Mouse (Mus musculus) frontal cortex, adult 2 months (tissue): Measurements from ENCODE around the gene Glp2r. TPM values are rescaled to one million over a fixed set of nuclear protein-coding genes. Genes with fewer than 3 reads are reported as not detected.
A peak's percentile ranks its signal among the peaks of the same experiment; 100 is the strongest.

Experiments
- DNase-seq, 2 experiments: peaks; one replicate each; pipeline ENCODE4 v3.0.0; 2022; ENCODE audit warnings: low spot score in 1 of 2; ENCODE audit errors: extremely low spot score in 1 of 2
- polyA plus RNA-seq: library from polyadenylated mRNA; depleted of rRNA; stranded (reverse); fragments of >200 nt; gene quantifications from 2 replicates; pipeline ENCODE4 v1.2.3, GENCODE M21; 2012

Gene Glp2r
- polyA plus RNA-seq, 1 experiment = 0.28 TPM

DNA sequence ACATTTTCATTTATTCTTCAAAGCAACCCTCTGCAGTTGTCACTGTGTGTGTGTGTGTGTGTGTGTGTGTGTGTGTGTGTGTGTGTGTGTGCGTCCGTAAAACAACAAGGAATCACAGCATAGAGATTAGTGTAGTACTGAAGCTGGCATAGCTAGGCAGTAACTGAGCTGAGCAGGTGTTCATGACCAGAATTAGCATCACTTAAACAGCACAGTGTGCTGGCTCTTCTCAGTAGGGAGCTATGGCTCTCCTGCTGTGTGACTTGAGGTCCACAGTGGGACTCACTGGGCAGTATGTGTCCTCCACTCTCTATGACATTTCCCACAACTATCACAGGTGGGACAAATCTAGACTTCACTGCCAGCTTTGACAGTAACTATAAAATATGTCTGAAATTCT lies 39.9 kb downstream of the Glp2r start:
- DNase-seq = no peak

GRCm38 (mm10) chr11:67728726-67729125 lies 42.2 kb downstream of the Glp2r start:
- DNase-seq = no peak

DNA sequence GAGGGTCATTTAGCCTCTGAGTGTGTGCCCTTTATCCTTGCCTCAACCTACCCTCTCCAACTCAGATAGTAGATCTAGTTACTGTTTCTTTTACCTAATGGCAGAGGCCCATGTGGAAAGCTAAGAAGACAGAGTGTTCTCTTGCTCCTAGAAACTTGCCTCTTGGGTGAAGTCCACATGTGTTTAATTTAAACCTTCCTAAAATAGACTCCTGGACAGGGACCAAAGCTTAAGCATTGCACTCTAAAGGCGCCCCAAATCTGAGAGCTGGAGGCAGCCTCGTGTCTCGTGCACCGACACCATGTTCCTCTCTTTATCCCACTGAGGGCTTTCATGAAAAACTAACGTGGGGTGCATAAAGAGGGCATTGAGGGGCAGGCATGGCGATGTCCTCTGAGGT lies 43.9 kb downstream of the Glp2r start:
- DNase-seq = peak; percentile 41 to 57

DNA sequence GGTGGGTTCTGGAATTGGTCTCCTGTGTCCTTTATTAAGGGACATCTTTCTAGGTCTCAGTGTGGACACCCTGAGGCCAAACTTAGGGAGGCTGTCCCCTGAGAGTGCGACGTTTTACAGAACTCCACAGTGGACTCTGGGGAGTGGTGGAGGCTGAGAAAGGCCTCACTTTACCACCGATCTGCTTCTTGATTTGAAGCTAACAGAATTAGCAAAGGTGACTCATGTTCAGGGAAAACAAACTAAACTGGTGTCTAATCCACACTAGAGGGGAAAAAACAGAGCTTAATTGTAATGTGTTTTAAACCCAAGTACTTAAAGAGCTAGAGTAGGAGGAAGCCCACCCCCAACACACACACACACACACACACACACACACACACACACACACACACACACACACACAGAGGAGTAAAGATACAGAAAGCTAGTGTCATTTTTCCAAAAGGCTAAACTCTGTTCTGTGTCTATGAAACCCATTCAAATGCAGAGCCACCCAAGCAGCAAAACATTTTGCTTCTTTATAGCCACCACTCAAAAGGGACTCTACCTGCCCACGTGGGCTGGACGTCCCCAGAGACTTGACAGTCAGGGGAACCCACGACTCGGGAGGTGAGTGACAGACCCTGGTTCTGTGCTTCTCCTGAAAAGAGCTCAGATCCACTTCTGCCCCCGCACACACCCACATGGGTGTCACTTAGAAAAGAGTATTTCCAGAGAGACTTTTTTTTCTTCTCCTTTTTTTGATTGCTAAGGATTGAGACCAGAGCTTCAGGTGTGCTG lies 47.5 kb downstream of the Glp2r start:
- DNase-seq = peak; percentile 67 to 71

DNA sequence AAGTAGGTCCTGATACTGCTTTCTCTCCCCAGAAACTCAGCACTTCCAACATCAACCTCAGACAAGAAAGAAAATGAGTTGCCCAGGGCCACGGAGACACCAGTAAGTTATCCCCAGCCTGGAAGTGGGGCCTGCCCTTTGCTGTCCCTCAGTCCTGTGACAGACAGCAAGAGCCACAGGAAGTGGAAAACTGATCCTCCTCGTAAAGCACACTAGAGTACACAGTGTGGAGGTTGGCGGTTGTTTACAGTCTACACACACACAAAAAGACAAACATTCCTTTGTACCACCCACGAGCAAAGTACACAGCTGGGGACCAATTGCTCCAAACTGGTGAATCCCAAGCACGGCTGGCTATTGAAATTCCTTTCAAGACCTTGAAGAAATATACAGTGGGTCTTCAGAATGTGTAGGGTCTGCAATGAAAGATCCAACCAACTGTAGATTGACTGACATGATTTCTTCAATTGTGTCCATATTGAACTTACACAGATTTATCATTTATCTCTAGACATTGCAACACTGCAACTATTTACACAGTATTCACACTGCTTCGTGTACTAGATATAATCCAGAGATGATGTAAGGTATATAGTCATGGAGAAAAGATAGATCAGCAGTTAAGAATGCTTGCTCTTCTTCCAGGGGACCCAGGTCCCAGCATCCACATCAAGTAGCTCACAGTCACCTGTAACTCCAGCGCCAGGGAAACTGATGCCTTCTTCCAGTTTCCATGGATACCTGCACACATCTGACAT lies 48.4 kb downstream of the Glp2r start:
- no peak for DNase-seq

- no peak for DNase-seq
These were observed 49.5 kb downstream of the Glp2r start for GRCm38 (mm10) chr11:67721485-67721884.

DNA sequence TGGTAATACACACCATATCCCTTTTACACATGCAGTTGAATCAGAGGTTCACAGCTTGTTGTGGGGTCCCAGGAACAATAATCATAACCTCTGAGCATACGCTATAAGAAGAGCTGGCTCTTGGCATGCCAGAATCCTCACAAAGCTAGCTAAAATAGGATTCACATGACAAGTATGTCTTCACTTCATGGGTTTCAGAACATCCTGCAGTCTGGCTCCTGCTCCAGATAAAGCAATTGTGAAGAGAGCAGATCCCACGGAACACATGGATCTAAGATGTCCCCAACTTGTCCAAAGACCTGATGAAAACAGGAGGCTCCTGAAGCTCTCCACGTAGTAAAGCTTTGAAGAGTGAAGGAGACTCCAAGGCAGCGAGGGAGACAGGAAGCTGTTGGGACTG lies 55.6 kb downstream of the Glp2r start:
- DNase-seq = no peak

DNA sequence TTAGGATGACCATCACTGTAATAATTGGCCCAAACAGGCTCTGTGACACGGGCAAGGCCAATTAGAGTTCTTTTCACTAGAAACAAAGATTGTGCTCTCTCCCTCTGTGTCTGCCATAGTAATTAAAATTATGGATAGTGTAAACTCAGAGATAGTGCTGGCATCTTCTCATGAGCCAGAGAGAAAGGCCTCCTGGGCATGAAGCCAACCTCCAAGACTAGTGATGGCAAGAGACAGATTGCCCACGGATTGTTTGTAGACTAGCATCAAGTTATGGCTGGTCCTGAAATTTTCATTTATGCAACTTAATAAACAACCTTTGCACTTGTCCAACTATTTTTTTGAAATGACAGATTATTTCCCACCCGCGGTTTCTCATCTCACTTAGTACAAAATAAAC lies 58.0 kb downstream of the Glp2r start:
- DNase-seq = peak in 1 of 2 experiments; percentile 65

DNA sequence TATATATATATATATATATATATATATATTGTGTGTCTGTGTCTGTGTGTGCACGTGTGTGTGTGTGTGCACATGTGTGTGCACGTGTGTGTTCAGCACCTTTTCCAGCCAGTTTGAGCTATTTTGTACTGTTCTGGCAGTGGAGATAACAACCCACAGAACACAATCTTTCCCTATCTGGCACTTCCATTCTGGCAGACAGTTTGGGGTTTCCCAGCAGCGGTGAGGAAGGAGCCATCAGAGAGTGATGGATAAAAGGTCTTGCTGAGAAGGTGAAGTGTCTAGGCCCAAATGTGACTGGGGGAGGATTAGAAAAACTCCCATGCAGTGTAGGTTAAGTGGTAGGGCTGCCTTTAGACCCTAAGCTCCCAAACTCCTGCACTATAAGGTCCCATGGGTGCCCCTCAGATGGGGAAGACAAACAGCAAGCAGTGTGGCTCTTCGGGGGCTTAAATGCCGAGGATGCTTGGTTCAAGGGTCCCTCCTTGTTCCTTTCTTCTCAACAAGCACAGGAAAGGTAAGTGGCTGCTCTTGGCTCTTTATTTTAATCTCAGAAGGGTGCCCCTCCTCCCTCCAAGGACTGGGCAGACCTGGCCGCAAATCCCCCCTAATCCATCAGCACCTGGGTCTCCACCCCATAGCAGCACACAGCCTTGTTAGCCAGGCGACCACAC lies 76.1 kb downstream of the Glp2r start, which contains the start of gene Rcvrn:
Rcvrn (plus strand) TSS at position 624 of the 674 bp plus-strand sequence.
- no peak for DNase-seq

DNA sequence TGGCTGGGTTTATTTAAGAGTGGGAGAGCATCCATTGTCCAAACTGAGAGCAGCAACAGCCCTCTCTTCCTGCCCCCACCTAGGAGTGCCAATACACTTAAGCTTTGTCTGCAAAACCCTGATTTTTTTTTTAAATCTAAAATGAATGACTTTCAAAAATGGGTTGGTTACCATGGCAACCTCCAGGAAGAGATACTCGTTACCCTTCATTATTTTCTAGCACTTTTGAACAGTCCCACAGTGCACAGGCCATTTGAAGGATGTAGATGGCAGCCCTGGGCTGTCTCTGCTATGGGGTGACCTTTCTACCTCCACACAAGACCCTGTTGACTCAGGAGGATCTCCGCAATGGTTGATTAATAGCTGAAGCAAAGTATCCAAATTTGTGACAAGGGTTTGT lies 84.8 kb downstream of the Glp2r start:
- DNase-seq = peak in 1 of 2 experiments; percentile 58

DNA sequence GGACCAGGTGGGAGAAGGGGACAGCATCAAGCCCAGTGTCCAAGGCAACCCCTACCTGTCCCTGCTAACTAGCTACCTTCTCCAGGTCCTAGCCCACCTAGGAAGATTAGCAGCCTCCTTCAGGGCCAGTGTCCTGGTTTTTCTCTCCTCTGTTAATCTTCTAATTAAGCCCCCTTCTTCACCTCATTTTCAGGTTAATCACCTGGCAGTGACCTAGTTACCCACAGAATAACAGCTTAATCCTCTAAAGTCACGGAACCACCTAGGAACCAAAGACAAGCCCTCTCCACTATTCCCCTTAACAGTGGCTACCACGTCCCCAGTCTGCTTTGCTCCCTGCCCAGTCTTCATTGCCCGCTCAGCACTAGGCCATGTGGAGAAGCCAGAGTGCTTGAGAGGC lies 89.1 kb downstream of the Glp2r start:
- no peak for DNase-seq

GRCm38 (mm10) chr11:67679930-67680329 lies 91.0 kb downstream of the Glp2r start:
- DNase-seq = peak in 1 of 2 experiments; percentile 54

- DNase-seq = no peak
These were observed 91.7 kb downstream of the Glp2r start for GRCm38 (mm10) chr11:67679300-67679699.

DNA sequence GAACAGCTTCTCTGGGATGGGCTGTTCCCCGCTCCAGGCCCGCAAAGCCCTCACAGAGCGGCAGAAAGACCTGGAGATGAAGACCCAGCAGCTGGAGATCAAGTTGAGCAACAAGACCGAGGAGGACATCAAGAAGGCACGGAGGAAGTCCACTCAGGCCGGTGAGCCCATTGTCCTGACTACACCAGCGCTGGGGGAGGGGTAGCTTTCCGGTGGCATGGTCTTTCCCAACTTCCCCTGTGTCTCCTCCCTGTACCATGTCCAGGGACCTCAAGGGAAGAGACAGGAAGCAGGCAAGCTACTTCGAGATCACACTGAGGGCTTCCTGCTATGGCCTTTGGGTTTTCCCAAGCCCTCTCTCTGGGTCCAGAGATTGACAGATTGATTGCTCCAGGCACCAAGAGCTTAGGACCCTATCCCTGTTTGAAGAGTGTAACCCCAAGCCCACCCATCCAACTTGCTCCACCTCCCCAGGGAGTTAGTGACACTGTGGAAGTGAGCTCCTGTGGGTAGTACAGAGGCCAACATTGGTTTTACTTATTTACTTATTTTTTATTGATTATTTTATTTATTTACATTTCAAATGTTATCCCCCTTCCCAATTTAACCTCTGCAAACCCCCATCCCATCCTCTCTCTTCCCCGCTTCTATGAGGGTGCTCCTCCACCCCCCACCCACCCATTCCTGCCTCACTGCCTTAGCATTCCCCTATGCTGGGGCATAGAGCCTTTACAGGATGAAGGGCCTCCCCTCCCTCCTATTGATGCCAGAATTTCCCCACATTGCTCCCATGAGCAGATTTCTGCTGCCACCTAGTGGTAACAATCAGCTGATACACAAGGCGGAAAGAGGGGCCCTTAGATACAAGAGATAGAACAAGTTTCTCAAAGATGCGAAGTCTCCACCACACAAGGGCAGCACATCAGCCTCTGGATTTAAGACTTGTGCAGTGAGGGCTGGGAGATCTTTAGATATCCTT lies 95.1 kb downstream of the Glp2r start:
- DNase-seq = peak in 1 of 2 experiments; percentile 90

DNA sequence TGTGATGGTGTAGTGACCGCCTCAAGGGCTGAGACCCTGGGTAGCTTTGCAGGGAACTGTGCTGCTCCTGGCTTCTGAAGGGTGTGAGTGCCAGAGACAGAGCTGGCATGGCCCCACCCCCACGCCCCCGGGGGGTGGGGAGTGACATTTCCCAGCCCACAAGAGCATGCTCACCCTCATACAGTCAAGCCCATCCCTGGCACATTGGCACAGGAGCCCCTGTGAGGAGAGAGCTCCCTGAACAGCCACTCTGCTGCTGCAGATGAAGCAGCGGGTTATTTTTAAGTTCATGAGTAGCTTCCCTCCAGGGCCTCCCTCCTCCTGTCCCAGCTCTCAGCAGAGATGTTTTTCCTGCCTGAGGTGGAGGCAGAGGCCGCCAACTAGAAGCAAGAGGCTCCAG lies 98.8 kb downstream of the Glp2r start:
- peak in 1 of 2 experiments; percentile 76 for DNase-seq

DNA sequence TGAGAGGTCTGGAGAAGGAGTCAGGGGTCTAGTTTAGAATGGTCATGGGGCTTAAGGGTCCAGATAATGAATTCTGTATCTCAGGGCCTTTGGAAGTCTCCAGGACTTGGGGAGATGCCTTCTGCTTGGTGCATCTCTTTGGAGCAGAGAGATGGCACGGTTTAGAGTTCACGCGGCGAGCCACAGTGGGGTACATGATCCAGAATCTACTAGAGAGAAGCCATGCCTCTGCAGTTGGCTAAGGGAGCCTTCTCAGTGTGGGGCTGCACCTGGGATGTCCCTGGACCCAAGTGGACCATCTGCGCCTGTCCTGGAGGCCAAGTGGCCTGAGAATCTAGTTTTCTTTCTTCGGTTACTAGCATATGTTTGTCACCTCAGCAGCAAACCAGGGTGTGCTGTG lies 100.9 kb downstream of the Glp2r start:
- no peak for DNase-seq

- DNase-seq = no peak
These were observed 102.4 kb downstream of the Glp2r start for GRCm38 (mm10) chr11:67668460-67669007.

DNA sequence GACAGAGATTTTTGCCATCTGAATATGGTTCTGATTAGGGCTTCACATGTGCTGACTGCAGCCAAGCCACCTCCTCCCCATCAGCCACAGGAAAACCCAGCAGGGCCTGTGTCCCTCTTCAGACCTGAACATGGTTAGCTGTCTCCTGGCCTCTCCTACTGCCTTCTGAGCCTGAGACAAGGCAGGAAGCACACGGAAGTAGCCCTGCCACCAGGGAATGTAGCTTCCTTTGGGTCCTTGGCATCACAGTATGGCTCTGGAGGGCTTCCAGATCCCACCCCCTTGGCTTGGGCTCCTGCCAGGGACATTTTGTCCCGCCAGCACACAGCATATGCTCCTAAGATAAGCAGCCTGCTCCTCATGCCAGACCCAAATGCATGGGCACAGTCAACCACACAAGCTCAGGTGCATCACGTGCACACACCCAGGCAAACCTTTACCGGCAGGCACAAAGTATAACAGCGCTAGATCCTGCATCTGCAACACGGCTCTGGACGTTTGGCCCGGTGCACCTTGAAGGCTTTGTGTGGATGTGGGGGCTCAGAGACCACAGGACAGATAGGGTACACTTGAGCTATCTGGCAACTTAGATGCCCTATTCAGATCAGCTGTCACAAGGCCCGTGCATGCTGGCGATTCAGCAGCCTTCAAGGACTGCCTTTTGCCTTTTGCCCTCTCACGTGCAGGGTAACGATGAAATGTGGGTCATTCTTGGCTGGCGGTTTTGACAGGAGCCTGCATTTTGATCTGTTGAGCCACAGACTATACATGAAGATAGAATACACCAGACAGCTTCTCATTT lies 103.2 kb downstream of the Glp2r start:
- DNase-seq = peak; percentile 78 to 90

GRCm38 (mm10) chr11:67666129-67666528 lies 104.8 kb downstream of the Glp2r start:
- no peak for DNase-seq
